ENCODE assay signal across 20 mouse cellular contexts in the genomic region with DNA sequence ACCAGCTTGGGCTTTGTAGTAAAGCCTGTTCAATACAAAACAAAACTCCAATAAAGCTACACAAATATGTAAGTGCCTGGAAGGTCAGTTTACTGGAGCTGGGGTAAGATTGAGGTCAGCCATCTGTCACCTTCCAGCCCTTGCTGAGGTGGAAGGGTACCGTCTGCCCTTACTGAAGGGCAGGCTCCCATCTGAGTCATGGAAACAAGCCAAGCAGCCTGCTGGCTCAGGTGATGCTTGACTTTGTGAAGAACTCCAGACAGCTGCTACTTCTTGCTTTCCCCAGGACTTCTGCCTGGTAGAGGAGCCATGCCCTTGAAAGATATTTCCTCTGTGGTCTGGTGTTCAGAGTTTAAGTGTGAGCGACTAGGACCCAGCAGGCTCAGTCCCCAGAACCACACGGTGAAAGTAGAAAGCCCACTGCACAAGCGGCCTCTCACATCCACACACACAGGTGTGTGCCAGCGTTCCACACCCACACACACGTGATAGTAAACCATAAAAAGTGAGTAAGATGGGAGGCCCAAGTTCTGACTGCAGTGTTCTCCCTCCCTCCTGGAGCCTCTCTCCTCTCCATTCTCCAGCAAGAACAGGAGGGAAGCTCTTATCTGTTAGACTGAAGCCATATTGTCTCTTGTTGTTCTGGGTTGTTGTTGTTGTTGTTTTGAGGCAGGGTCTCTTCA. TPM values are rescaled to one million over a fixed set of nuclear protein-coding genes. Genes with fewer than 3 reads are reported as not detected.
A peak's percentile ranks its signal among the peaks of the same experiment; 100 is the strongest.
DNase-seq lines count a peak whose midpoint lies in the region; ATAC-seq and TF ChIP-seq lines count a peak whose summit lies in the region.
"Had no signal": no experiment of that assay in that cellular context is flagged by ENCODE, and none has a peak within 500 bp of the region (broad histone marks: within the 10 kb centered on the region; RNA-seq: fewer than 3 reads in every experiment).

No protein-coding gene starts in this region.

- peak overlapping the region; percentile 63 for H3K27ac ChIP-seq in heart, embryonic 16.5 days (ENCODE audit: low read length)
- peak overlapping the region; percentile 60 for H3K27ac ChIP-seq in intestine, postnatal 0 days (ENCODE audit: low read depth, low read length)
- H3K27ac ChIP-seq in small intestine, adult 2 months (ENCODE audit: insufficient read depth, low read depth, low read length), result peak overlapping the region; percentile 86
- no peak overlapping the region for H3K27ac ChIP-seq in forebrain, embryonic 11.5 days (ENCODE audit: low read depth, low read length)
- H3K27ac ChIP-seq: embryonic facial prominence, embryonic 13.5 days; forebrain, embryonic 12.5 days had no signal

- H3K27me3 ChIP-seq in heart, embryonic 16.5 days (ENCODE audit: control insufficient read depth, insufficient read depth, low read length), result no peaks in the 10 kb centered on the region
- no peaks in the 10 kb centered on the region for H3K27me3 ChIP-seq in intestine, postnatal 0 days (replicated peaks; ENCODE audit: control insufficient read depth, insufficient read depth, low read length)
- H3K27me3 ChIP-seq in small intestine, adult 2 months (ENCODE audit: control insufficient read depth, insufficient read depth, low read length), result no peaks in the 10 kb centered on the region
- no peaks in the 10 kb centered on the region for H3K27me3 ChIP-seq in forebrain, embryonic 11.5 days (ENCODE audit: control insufficient read depth, insufficient read depth, low read length)
- H3K27me3 ChIP-seq: CH12.LX; embryonic facial prominence, embryonic 13.5 days; forebrain, embryonic 12.5 days had no signal

- ATAC-seq in heart, embryonic 16.5 days (replicated peaks; ENCODE audit: extremely low read depth, insufficient read depth, low FRiP score), result peak; percentile 25; the same call in 1 of the 2 replicates
- ATAC-seq in intestine, postnatal 0 days, result peak; percentile 76
- no peak for ATAC-seq in forebrain, embryonic 11.5 days (replicated peaks; ENCODE audit: low FRiP score)
- ATAC-seq: midbrain, embryonic 16.5 days had no signal

- no peak overlapping the region for H3K4me2 ChIP-seq in heart, embryonic 16.5 days (ENCODE audit: low read depth, low read length)
- H3K4me2 ChIP-seq in intestine, postnatal 0 days (replicated peaks; ENCODE audit: low read depth), result no peak overlapping the region
- no peak overlapping the region for H3K4me2 ChIP-seq in forebrain, embryonic 11.5 days (ENCODE audit: low read depth, low read length, severe bottlenecking)
- H3K4me2 ChIP-seq: embryonic facial prominence, embryonic 13.5 days; forebrain, embryonic 12.5 days; lung, embryonic 14.5 days had no signal

- no peak for TF ChIP-seq POLR2A in small intestine, adult 2 months (IDR thresholded peaks at IDR 0.05; ENCODE audit: low read depth, low read length)

- H3K4me3 ChIP-seq in heart, embryonic 16.5 days (ENCODE audit: low read length), result no peak overlapping the region
- H3K4me3 ChIP-seq in intestine, postnatal 0 days (ENCODE audit: low read depth, low read length), result no peak overlapping the region
- H3K4me3 ChIP-seq in small intestine, adult 2 months (ENCODE audit: low read depth, low read length), result no peak overlapping the region
- H3K4me3 ChIP-seq in forebrain, embryonic 11.5 days (ENCODE audit: low read depth, low read length), result no peak overlapping the region
- H3K4me3 ChIP-seq: embryonic facial prominence, embryonic 13.5 days; forebrain, embryonic 12.5 days; limb, embryonic 10.5 days had no signal

- peak; percentile 48 to 54 for DNase-seq in cerebellum, postnatal 10 days
- no peak for DNase-seq in cerebellum, postnatal 4 days (ENCODE audit: low spot score in 2 of 2)
- DNase-seq in heart, adult 9 months (ENCODE audit: low spot score in 2 of 2), result no peak
- no peak for DNase-seq in frontal cortex, postnatal 36 days (ENCODE audit: low spot score in 2 of 2)
- no peak for DNase-seq in forebrain, embryonic 11.5 days (ENCODE audit: low spot score)
- DNase-seq: adrenal gland, postnatal 36 days; cerebellum, adult 11-12 months; heart, adult 11 months; lung, embryonic 14.5 days had no signal

- H3K4me1 ChIP-seq in heart, embryonic 16.5 days (ENCODE audit: control insufficient read depth, insufficient read depth, low read length), result peaks cover 11% of the 10 kb centered on the region
- peaks cover 11% of the 10 kb centered on the region; the same call in 1 of the 2 replicates for H3K4me1 ChIP-seq in intestine, postnatal 0 days (replicated peaks; ENCODE audit: control insufficient read depth, insufficient read depth, low read length)
- H3K4me1 ChIP-seq in small intestine, adult 2 months (ENCODE audit: control insufficient read depth, insufficient read depth, insufficient read length, low read length), result peaks cover 51% of the 10 kb centered on the region
- no peaks in the 10 kb centered on the region for H3K4me1 ChIP-seq in forebrain, embryonic 11.5 days (replicated peaks; ENCODE audit: control insufficient read depth, insufficient read depth, low read length)
- H3K4me1 ChIP-seq: embryonic facial prominence, embryonic 13.5 days; forebrain, embryonic 12.5 days had no signal

- H3K9ac ChIP-seq in heart, embryonic 16.5 days (ENCODE audit: low read length), result no peak overlapping the region
- no peak overlapping the region for H3K9ac ChIP-seq in intestine, postnatal 0 days (ENCODE audit: low read depth, low read length)
- H3K9ac ChIP-seq in forebrain, embryonic 11.5 days (ENCODE audit: low read length), result no peak overlapping the region
- H3K9ac ChIP-seq: embryonic facial prominence, embryonic 13.5 days; forebrain, embryonic 12.5 days; lung, embryonic 14.5 days had no signal

- 75% methylated on average over 6 of the region's 6 CpGs for WGBS in heart, embryonic 16.5 days
- 43% methylated on average over 6 of the region's 6 CpGs for WGBS in intestine, postnatal 0 days
- WGBS in small intestine, adult 2 months, result 34% methylated on average over 6 of the region's 6 CpGs
- 94% methylated on average over 6 of the region's 6 CpGs for whole genome bisulfite sequencing in forebrain, embryonic 11.5 days

- TF ChIP-seq CTCF in intestine, postnatal 0 days (IDR thresholded peaks at IDR 0.05; ENCODE audit: low read depth), result no peak
- no peak for TF ChIP-seq CTCF in small intestine, adult 2 months (IDR thresholded peaks at IDR 0.05; ENCODE audit: extremely low read depth, insufficient read length, insufficient replicate concordance, low read depth, low read length)

- no peaks in the 10 kb centered on the region for H3K9me3 ChIP-seq in heart, embryonic 16.5 days (replicated peaks; ENCODE audit: control insufficient read depth, low read length)
- H3K9me3 ChIP-seq in intestine, postnatal 0 days (ENCODE audit: control insufficient read depth), result no peaks in the 10 kb centered on the region
- no peaks in the 10 kb centered on the region for H3K9me3 ChIP-seq in forebrain, embryonic 11.5 days (ENCODE audit: control insufficient read depth, low read length)
- H3K9me3 ChIP-seq: embryonic facial prominence, embryonic 13.5 days; forebrain, embryonic 12.5 days; limb, embryonic 10.5 days had no signal

- H3K36me3 ChIP-seq in heart, embryonic 16.5 days (ENCODE audit: control insufficient read depth, insufficient read depth), result peaks cover 51% of the 10 kb centered on the region
- peaks cover 95% of the 10 kb centered on the region for H3K36me3 ChIP-seq in intestine, postnatal 0 days (ENCODE audit: control insufficient read depth, insufficient read depth)
- peaks cover 79% of the 10 kb centered on the region for H3K36me3 ChIP-seq in small intestine, adult 2 months (ENCODE audit: control insufficient read depth, insufficient read depth, low read length)
- peaks cover 6% of the 10 kb centered on the region; the same call in 1 of the 2 replicates for H3K36me3 ChIP-seq in forebrain, embryonic 11.5 days (ENCODE audit: control insufficient read depth, insufficient read depth, low read length)

RNA-seq across cellular contexts. Expression of a gene that starts 24.6 kb away (rescaled TPM):
- 6.7 and 7.2 TPM in 2 replicates for polyA plus RNA-seq in heart, embryonic 16.5 days (2015; fragmentation: Nextera tagmentation; extraction: Ambion mirVana)
- polyA plus RNA-seq in intestine, postnatal 0 days (2015; fragmentation: Nextera tagmentation; extraction: Ambion mirVana), result 42.9 and 44.4 TPM in 2 replicates
- 39.3 and 109 TPM in 2 replicates for polyA plus RNA-seq in small intestine, adult 2 months (2012; rRNA removed)
- 13.1 and 17.3 TPM in 2 replicates for polyA plus RNA-seq in forebrain, embryonic 11.5 days (2014; fragmentation: Nextera tagmentation; extraction: Ambion mirVana)

RNA-seq across cellular contexts. Expression of a gene that starts 32.7 kb away (rescaled TPM):
- 0.03 TPM in 1 of 2 replicates, not detected in the other for polyA plus RNA-seq in heart, embryonic 16.5 days (2015; fragmentation: Nextera tagmentation; extraction: Ambion mirVana)
- 0.12 and 0.20 TPM in 2 replicates for polyA plus RNA-seq in intestine, postnatal 0 days (2015; fragmentation: Nextera tagmentation; extraction: Ambion mirVana)
- polyA plus RNA-seq in small intestine, adult 2 months (2012; rRNA removed), result 0.46 and 0.77 TPM in 2 replicates
- polyA plus RNA-seq in forebrain, embryonic 11.5 days (2014; fragmentation: Nextera tagmentation; extraction: Ambion mirVana), result not detected in 2 replicates
- polyA plus RNA-seq: forebrain, embryonic 12.5 days; kidney, embryonic 14.5 days; midbrain, embryonic 16.5 days; neural tube, embryonic 11.5 days; thymus, postnatal 0 days had no signal

RNA-seq across cellular contexts. Expression of a gene that starts 56.4 kb away (rescaled TPM):
- polyA plus RNA-seq in heart, embryonic 16.5 days (2015; fragmentation: Nextera tagmentation; extraction: Ambion mirVana), result 4.3 and 8.8 TPM in 2 replicates
- 204 and 222 TPM in 2 replicates for polyA plus RNA-seq in intestine, postnatal 0 days (2015; fragmentation: Nextera tagmentation; extraction: Ambion mirVana)
- polyA plus RNA-seq in small intestine, adult 2 months (2012; rRNA removed), result 108 and 266 TPM in 2 replicates
- 2.3 and 2.7 TPM in 2 replicates for polyA plus RNA-seq in forebrain, embryonic 11.5 days (2014; fragmentation: Nextera tagmentation; extraction: Ambion mirVana)

Comparison
In these comparisons a context has a peak if more than half of its experiments do, and no peak if none do; other contexts are left out.
1. DNase-seq: peak in cerebellum, postnatal 10 days (2 of 2); none in cerebellum, postnatal 4 days (0 of 2), heart, adult 9 months (0 of 2), frontal cortex, postnatal 36 days (0 of 2) and forebrain, embryonic 11.5 days (single experiment).
2. RNA of a gene that starts 56.4 kb away (polyA plus RNA-seq): 108 to 266 TPM in small intestine, adult 2 months and 204 to 222 TPM in intestine, postnatal 0 days; 4.3 to 8.8 TPM in heart, embryonic 16.5 days and 2.3 to 2.7 TPM in forebrain, embryonic 11.5 days; every median in the first group is over 10 times any median in the second.